Mouse (Mus musculus) midbrain, embryonic 14.5 days (tissue): ENCODE data around the gene Zfp760. TPM values are rescaled to one million over a fixed set of nuclear protein-coding genes. Genes with fewer than 3 reads are reported as not detected.
"Not testable (repeated sequence)": the region's sequence is repeated elsewhere in the genome, so short reads cannot be mapped to it uniquely, and the experiment has no call there.

Source experiments
- ATAC-seq: fragments of 200-750 bp; cut with Nextera tagmentation; 2 replicates; pipeline ENCODE4 v1.8.0; 2017; ENCODE audit warnings: moderate number of reproducible peaks, moderate library complexity; ENCODE audit not compliant: low FRiP score, low TSS enrichment
- DNase-seq: peaks from one replicate; pipeline ENCODE4 v3.0.0-alpha.2; 2015
- H3K27ac ChIP-seq: fragments of 300-500 bp; sonication (generic); replicated peaks from 2 replicates; pipeline ENCODE4 v1.5.1; 2014; ENCODE audit warnings: mild to moderate bottlenecking, low read depth, low read length, moderate library complexity
- H3K27me3 ChIP-seq: fragments of 300-500 bp; sonication (generic); 2 replicates; pipeline ENCODE4 v1.6.1; 2014; ENCODE audit warnings: low read length, control low read depth, mixed read lengths; ENCODE audit not compliant: control insufficient read depth, insufficient read depth
- H3K36me3 ChIP-seq: fragments of 300-500 bp; sonication (generic); 2 replicates; pipeline ENCODE4 v1.6.1; 2014; ENCODE audit warnings: low read length, control low read depth; ENCODE audit not compliant: control insufficient read depth, insufficient read depth
- H3K4me1 ChIP-seq: fragments of 300-500 bp; sonication (generic); 2 replicates; pipeline ENCODE4 v1.6.1; 2014; ENCODE audit warnings: mild to moderate bottlenecking, antibody characterized with exemption, low read length, control low read depth; ENCODE audit not compliant: control insufficient read depth, insufficient read depth
- H3K4me2 ChIP-seq: fragments of 300-500 bp; sonication (generic); 2 replicates; pipeline ENCODE4 v1.6.1; 2014; ENCODE audit warnings: mild to moderate bottlenecking, low read length, moderate library complexity
- H3K4me3 ChIP-seq: fragments of 300-500 bp; sonication (generic); replicated peaks from 2 replicates; pipeline ENCODE4 v1.5.1; 2014; ENCODE audit warnings: low read depth, low read length
- H3K9ac ChIP-seq: fragments of 300-500 bp; sonication (generic); replicated peaks from 2 replicates; pipeline ENCODE4 v1.6.1; 2014; ENCODE audit warnings: mild to moderate bottlenecking, low read length, moderate library complexity
- H3K9me3 ChIP-seq: fragments of 300-500 bp; sonication (generic); 2 replicates; pipeline ENCODE4 v1.6.1; 2016; ENCODE audit warnings: low read length, control low read depth, mixed read lengths; ENCODE audit not compliant: control insufficient read depth
- WGBS: fragments of 180-500 bp; shearing (Covaris S2); extraction: QIAGEN DNeasy Blood & Tissue Kit; methylation state at CpG from one replicate; pipeline ENCODE4 v1.1.7; 2014; 5-methylcytosine and 5-hydroxymethylcytosine counted together
- polyA plus RNA-seq: library from polyadenylated mRNA; unstranded; fragments of >200 nt; fragmentation: Nextera tagmentation; extraction: Ambion mirVana; gene quantifications from 2 replicates; pipeline ENCODE4 v1.2.1, GENCODE M21; 2014

Zfp760 gene
- 14.0 and 19.3 TPM in 2 replicates for polyA plus RNA-seq

GRCm38 (mm10) chr17:21707343-21707996 lies at the start of gene Zfp760:
Gene Zfp760 (plus strand): TSS chr17:21707741.
- no peaks in the 10 kb centered on the region for H3K9me3 ChIP-seq
- peak within 1 kb of the TSS; percentile 86 for H3K27ac ChIP-seq
- 4% methylated on average over 26 of the region's 26 CpGs for WGBS
- peak within 1 kb of the TSS; percentile 57 for H3K4me2 ChIP-seq
- no peaks in the 10 kb centered on the region for H3K27me3 ChIP-seq
- DNase-seq: peak; percentile 91
- peaks cover 15% of the 10 kb centered on the region for H3K36me3 ChIP-seq
- peak; percentile 96 for ATAC-seq
- peak within 1 kb of the TSS; percentile 61 for H3K9ac ChIP-seq
- peak within 1 kb of the TSS; percentile 52 for H3K4me3 ChIP-seq
- H3K4me1 ChIP-seq: peaks cover 10% of the 10 kb centered on the region

- not testable (repeated sequence) for ATAC-seq, H3K4me1 ChIP-seq, H3K27me3 ChIP-seq, H3K9ac ChIP-seq, DNase-seq, H3K4me2 ChIP-seq, H3K27ac ChIP-seq, H3K9me3 ChIP-seq, H3K36me3 ChIP-seq, H3K4me3 ChIP-seq
- WGBS: 7% methylated on average over 1 of the region's 1 CpGs
These were observed 28.7 kb upstream of the Zfp760 start for GRCm38 (mm10) chr17:21678826-21679225.

GRCm38 (mm10) chr17:21679273-21680018 lies 28.1 kb upstream of the Zfp760 start:
- peak overlapping the region; percentile 72 for H3K27ac ChIP-seq
- H3K4me1 ChIP-seq: no peaks in the 10 kb centered on the region
- peaks cover 3% of the 10 kb centered on the region; the same call in 1 of the 2 replicates for H3K36me3 ChIP-seq
- WGBS: 5% methylated on average over 9 of the region's 9 CpGs
- peak overlapping the region; percentile 44; the same call in 1 of the 2 replicates for H3K9ac ChIP-seq
- no peaks in the 10 kb centered on the region for H3K27me3 ChIP-seq
- ATAC-seq (peak; percentile 98), DNase-seq (peak; percentile 88)
- H3K4me3 ChIP-seq: peak overlapping the region; percentile 42
- H3K9me3 ChIP-seq: no peaks in the 10 kb centered on the region
- H3K4me2 ChIP-seq: peak overlapping the region; percentile 57

- H3K27me3 ChIP-seq, H3K9me3 ChIP-seq, H3K36me3 ChIP-seq, DNase-seq, H3K4me1 ChIP-seq: not testable (repeated sequence)
- WGBS: 1% methylated on average over 10 of the region's 10 CpGs
- Histone ChIP-seq H3K4me2 (peak overlapping the region; percentile 57), H3K9ac (peak overlapping the region; percentile 44; the same call in 1 of the 2 replicates), H3K27ac (peak overlapping the region; percentile 72; the same call in 1 of the 2 replicates), H3K4me3 (peak overlapping the region; percentile 42)
- peak; percentile 86 for ATAC-seq
These were observed 27.5 kb upstream of the Zfp760 start for GRCm38 (mm10) chr17:21680019-21680376.

- H3K4me1 ChIP-seq: no peaks in the 10 kb centered on the region
- H3K4me3 ChIP-seq: no peak within 1 kb of the TSS
- ATAC-seq (no peak), DNase-seq (no peak)
- no peak within 1 kb of the TSS for H3K4me2 ChIP-seq
- no peak within 1 kb of the TSS for H3K9ac ChIP-seq
- no peak within 1 kb of the TSS for H3K27ac ChIP-seq
- no peaks in the 10 kb centered on the region for H3K27me3 ChIP-seq
- no peaks in the 10 kb centered on the region for H3K9me3 ChIP-seq
- H3K36me3 ChIP-seq: peaks cover 50% of the 10 kb centered on the region
- WGBS: 94% methylated on average over 3 of the region's 3 CpGs
These were observed 16.0 kb upstream of the Zfp760 start, which contains the start of gene Gm10226 for GRCm38 (mm10) chr17:21691560-21691959. Gene Gm10226 (plus strand): TSS chr17:21691860.

GRCm38 (mm10) chr17:21693342-21693741 lies 14.2 kb upstream of the Zfp760 start:
- 82% methylated on average over 3 of the region's 3 CpGs for whole genome bisulfite sequencing
- no peak overlapping the region for H3K27ac ChIP-seq

GRCm38 (mm10) chr17:21696073-21696472 lies 11.5 kb upstream of the Zfp760 start:
- no peak for ATAC-seq
- Histone ChIP-seq H3K4me1 (no peaks in the 10 kb centered on the region), H3K36me3 (peaks cover 18% of the 10 kb centered on the region), H3K9me3 (no peaks in the 10 kb centered on the region), H3K27ac (no peak overlapping the region), H3K27me3 (no peaks in the 10 kb centered on the region), H3K4me3 (no peak overlapping the region), H3K4me2 (no peak overlapping the region), H3K9ac (no peak overlapping the region)
- DNase-seq: no peak

More at GRCm38 (mm10) chr17:21693342-21693741, 14.2 kb upstream of the Zfp760 start:
- H3K36me3 ChIP-seq: peaks cover 42% of the 10 kb centered on the region
- H3K9me3 ChIP-seq: no peaks in the 10 kb centered on the region
- DNase-seq (no peak), ATAC-seq (no peak)
- no peaks in the 10 kb centered on the region for H3K27me3 ChIP-seq
- H3K9ac ChIP-seq: no peak overlapping the region
- no peak overlapping the region for H3K4me3 ChIP-seq
- H3K4me2 ChIP-seq: no peak overlapping the region
- H3K4me1 ChIP-seq: no peaks in the 10 kb centered on the region

GRCm38 (mm10) chr17:21702281-21703240 lies 5.0 kb upstream of the Zfp760 start:
- H3K9me3 ChIP-seq: no peaks in the 10 kb centered on the region
- H3K4me1 ChIP-seq: no peaks in the 10 kb centered on the region
- 50% methylated on average over 5 of the region's 5 CpGs for WGBS
- no peak for ATAC-seq
- H3K9ac ChIP-seq: no peak overlapping the region
- H3K27me3 ChIP-seq: no peaks in the 10 kb centered on the region
- H3K27ac ChIP-seq: no peak overlapping the region
- no peak overlapping the region for H3K4me2 ChIP-seq
- DNase-seq: no peak
- H3K36me3 ChIP-seq: no peaks in the 10 kb centered on the region
- H3K4me3 ChIP-seq: no peak overlapping the region
